Mouse (Mus musculus): Measurements from ENCODE around the gene Unc13c. TPM values are rescaled to one million over a fixed set of nuclear protein-coding genes. Genes with fewer than 3 reads are reported as not detected.

The Unc13c gene
- polyA plus RNA-seq, 1 experiment = not detected

- no peak for TF ChIP-seq GATA1 (IDR thresholded peaks at IDR 0.05; ENCODE audit: low read length)
Observed at GRCm38 (mm10) chr9:73557805-73558204, 411.0 kb downstream of the Unc13c start.

- no peak for TF ChIP-seq GATA1 (IDR thresholded peaks at IDR 0.05; ENCODE audit: low read length)
Observed at GRCm38 (mm10) chr9:73555354-73555753, 413.4 kb downstream of the Unc13c start.

DNA sequence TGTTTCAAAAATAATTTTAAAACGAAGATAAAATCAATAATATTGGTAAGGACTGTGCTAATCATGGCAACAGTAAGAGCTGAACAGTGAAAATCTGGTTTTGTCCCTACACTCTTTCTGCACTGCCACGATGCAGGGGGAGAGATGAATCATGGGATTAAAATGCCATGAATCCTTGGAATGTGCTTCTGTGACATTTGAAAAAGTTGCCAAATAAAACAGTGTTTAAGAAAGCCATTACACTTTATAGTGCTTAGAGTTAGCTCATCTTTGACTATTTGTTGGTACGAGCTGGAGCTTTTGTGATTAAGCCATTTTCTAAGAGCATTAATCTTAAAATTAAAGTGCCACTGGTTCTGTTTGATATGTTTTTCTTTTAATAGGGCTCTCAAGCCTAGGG, 496.2 kb downstream of the Unc13c start:
- TF ChIP-seq GATA1 (IDR thresholded peaks at IDR 0.05; ENCODE audit: low read length) = no peak

DNA sequence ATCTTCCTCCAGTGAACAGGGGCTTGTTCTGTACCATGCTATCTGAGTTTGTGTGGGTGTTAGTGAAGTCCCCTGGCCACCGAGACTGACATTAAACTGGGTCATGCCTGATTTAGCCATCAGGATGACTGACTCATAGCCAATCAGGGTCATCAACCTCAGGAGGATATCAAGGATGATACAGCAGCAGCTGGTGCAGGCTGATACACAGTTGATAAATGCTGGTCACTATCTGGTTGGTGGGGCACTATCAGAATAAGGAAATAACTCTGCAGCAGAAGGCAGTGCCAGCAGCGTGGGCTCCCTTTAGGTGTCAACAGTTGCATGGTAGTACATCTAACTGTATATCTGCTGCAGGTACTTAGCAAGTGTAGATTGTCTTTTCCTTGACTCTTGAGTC, 506.7 kb downstream of the Unc13c start:
- peak; percentile 81 for TF ChIP-seq GATA1 (IDR thresholded peaks at IDR 0.05; ENCODE audit: low read length)

DNA sequence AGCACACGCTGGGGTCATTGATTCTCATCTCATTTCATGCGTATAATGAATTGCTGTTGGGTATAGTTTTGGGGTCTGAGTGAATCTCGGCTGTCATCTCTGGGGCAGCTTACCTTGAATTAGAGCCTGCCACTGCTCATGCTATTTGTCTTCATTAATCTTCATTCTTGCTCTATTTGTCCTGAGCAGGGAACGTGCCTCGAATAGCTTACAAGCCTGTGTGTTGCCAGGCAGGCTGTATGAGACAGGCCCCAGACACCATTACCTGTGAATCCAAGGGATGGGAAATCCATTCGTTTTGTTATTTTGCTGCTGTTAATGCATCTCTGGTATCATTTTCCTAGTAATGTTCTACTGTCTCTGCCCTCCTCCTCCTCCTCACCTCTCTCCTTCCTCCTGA, 518.8 kb downstream of the Unc13c start:
- no peak for TF ChIP-seq GATA1 (IDR thresholded peaks at IDR 0.05; ENCODE audit: low read length)

GRCm38 (mm10) chr9:73449216-73449615, 519.5 kb downstream of the Unc13c start:
- no peak for TF ChIP-seq GATA1 (IDR thresholded peaks at IDR 0.05; ENCODE audit: low read length)

- TF ChIP-seq GATA1 (IDR thresholded peaks at IDR 0.05; ENCODE audit: low read length) = no peak
Observed at GRCm38 (mm10) chr9:73431925-73432324, 536.8 kb downstream of the Unc13c start.

Other genes with a start within 250 kb of the Unc13c start
- gene Wdr72, start 141.4 kb upstream of the Unc13c start, polyA plus RNA-seq (2012) = not detected in 2 replicates